Mouse (Mus musculus): ENCODE results near the gene Gnaq. TPM values are rescaled to one million over a fixed set of nuclear protein-coding genes. Genes with fewer than 3 reads are reported as not detected.
A peak's percentile ranks its signal among the peaks of the same experiment; 100 is the strongest.
"Not testable (repeated sequence)": the region's sequence is repeated elsewhere in the genome, so short reads cannot be mapped to it uniquely, and the experiment has no call there.

Gene Gnaq
- polyA plus RNA-seq, 1 experiment from 2014 or later = 15.7 TPM

DNA sequence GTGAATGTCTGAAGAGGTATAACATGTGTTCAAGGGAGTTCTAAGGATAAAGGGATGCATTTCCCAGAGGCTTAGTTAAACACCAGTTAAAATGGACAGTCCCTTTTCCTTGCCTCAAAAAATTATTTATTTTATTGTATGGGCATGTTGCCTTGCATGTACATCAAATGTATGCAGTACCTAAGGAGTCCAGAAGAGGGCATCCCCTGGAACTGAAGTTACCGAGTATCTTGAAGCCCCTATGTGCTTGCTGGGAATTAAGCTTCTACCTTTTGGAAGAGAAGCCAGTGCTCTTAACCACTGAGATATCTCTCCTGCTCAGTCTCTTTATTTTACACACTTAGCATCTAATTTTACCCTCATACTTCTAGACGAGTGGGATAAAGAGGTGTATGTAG is 127.8 kb downstream of the Gnaq start:
- Histone ChIP-seq H3K4me2 (no peak overlapping the region), H3K4me1 (replicated peaks) (peaks cover 30% of the 10 kb centered on the region), H3K9me3 (replicated peaks) (no peaks in the 10 kb centered on the region), H3K9ac (no peak overlapping the region), H3K36me3 (no peaks in the 10 kb centered on the region), H3K27ac (no peak overlapping the region), H3K27me3 (no peaks in the 10 kb centered on the region), H3K4me3 (no peak overlapping the region)
- 68% methylated on average over 2 of the region's 2 CpGs for WGBS
- no peak for ATAC-seq (replicated peaks; ENCODE audit: insufficient number of reproducible peaks, insufficient read depth, low FRiP score, low read depth)

DNA sequence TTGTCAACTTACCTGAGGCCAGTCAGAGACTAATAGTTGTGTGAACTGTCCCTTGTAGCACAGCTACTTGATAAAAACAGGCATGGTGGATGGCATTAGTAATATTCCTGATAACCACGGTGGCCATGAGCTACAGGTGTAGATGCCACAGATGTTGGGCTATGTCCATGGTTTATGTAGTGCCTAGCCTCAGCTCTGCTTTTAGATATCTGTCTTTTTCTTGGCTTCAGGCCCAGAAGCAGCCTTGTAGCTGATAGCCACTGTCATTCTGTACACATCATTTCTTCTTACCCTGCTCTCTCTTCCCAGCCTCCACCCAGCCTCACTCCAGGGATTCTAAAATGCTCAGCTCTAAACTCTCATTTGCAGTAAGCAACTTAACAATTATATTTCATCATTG is 128.3 kb downstream of the Gnaq start:
- no peak for ATAC-seq (replicated peaks; ENCODE audit: insufficient number of reproducible peaks, insufficient read depth, low FRiP score, low read depth)
- Histone ChIP-seq H3K27me3 (no peaks in the 10 kb centered on the region), H3K4me2 (no peak overlapping the region), H3K9me3 (replicated peaks) (no peaks in the 10 kb centered on the region), H3K4me3 (no peak overlapping the region), H3K36me3 (no peaks in the 10 kb centered on the region), H3K4me1 (replicated peaks) (peaks cover 30% of the 10 kb centered on the region), H3K27ac (no peak overlapping the region), H3K9ac (no peak overlapping the region)
- 26% methylated on average over 1 of the region's 1 CpGs for WGBS

DNA sequence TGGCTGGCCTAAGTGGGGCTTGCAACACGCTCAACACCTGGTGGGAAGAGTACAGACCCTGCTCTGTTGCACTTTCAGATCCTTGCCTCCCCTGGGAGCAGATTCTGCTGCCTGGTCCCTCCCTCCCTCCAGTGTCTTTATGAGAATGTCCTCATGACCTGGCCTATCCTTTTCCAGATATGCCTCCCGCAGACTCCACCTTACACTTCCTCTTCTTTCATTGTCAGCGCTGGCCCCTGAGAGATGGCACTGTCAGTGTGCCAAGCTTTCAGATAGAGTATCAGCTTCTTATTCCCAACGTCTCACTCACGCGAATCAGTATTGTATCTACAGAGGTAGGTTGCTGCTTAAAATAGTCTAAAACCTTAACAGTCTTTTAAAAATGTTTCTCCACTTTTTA is 129.0 kb downstream of the Gnaq start:
- no peak overlapping the region for H3K4me3 ChIP-seq
- WGBS = 57% methylated on average over 6 of the region's 6 CpGs
- no peak overlapping the region for H3K9ac ChIP-seq
- H3K36me3 ChIP-seq = no peaks in the 10 kb centered on the region
- ATAC-seq (replicated peaks; ENCODE audit: insufficient number of reproducible peaks, insufficient read depth, low FRiP score, low read depth) = no peak
- H3K27ac ChIP-seq = no peak overlapping the region
- H3K9me3 ChIP-seq (replicated peaks) = no peaks in the 10 kb centered on the region
- peaks cover 27% of the 10 kb centered on the region for H3K4me1 ChIP-seq (replicated peaks)
- H3K27me3 ChIP-seq = no peaks in the 10 kb centered on the region
- H3K4me2 ChIP-seq = no peak overlapping the region

DNA sequence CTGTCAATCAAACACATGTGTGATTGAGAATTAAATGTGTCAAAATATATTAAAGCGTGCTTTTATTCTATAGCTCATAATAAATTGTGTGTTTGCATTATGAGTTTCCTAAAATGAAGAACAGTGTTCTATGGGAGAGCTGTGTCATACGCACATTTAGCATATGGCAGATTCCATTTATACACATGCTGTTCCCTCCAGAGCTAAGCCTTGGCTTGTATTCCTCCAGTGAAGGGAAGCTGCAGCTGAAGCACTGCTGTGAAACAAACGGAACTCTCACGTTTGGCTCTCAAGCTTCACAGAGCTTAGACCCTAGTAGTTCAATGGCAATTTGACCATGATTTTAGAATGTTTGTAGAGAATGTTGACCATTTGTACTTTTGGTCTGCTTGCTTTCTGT is 129.7 kb downstream of the Gnaq start:
- H3K4me3 ChIP-seq = no peak overlapping the region
- no peak overlapping the region for H3K9ac ChIP-seq
- no peak overlapping the region for H3K4me2 ChIP-seq
- H3K4me1 ChIP-seq (replicated peaks) = peaks cover 24% of the 10 kb centered on the region
- H3K9me3 ChIP-seq (replicated peaks) = no peaks in the 10 kb centered on the region
- H3K36me3 ChIP-seq = no peaks in the 10 kb centered on the region
- no peak for ATAC-seq (replicated peaks; ENCODE audit: insufficient number of reproducible peaks, insufficient read depth, low FRiP score, low read depth)
- 90% methylated on average over 4 of the region's 4 CpGs for WGBS
- H3K27ac ChIP-seq = no peak overlapping the region
- no peaks in the 10 kb centered on the region for H3K27me3 ChIP-seq

DNA sequence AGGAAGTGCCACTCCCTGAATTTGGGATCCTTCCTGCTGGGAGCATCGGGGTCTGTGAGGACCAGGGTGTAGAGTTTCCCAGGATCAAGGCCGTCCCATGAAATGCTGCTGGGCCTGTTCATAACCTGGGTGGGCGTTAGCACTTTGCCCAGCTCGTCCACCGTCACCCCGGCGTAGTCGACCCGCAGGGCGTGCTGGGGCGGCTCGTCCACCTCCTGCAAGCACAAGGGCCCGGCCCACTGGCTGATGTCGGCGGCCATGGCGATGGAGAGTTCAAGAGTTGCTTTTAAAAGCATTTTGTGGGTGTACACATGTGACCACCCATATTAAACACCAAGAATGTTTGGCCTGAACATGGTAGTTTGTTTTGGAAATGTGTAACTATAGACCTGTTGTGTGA is 134.7 kb downstream of the Gnaq start:
- H3K9me3 ChIP-seq (replicated peaks); H3K36me3 ChIP-seq; H3K4me1 ChIP-seq (replicated peaks); H3K27ac ChIP-seq; ATAC-seq (replicated peaks; ENCODE audit: insufficient number of reproducible peaks, insufficient read depth, low FRiP score, low read depth); H3K9ac ChIP-seq; H3K4me3 ChIP-seq; H3K27me3 ChIP-seq; H3K4me2 ChIP-seq: not testable (repeated sequence)
- WGBS = 88% methylated on average over 9 of the region's 16 CpGs

DNA sequence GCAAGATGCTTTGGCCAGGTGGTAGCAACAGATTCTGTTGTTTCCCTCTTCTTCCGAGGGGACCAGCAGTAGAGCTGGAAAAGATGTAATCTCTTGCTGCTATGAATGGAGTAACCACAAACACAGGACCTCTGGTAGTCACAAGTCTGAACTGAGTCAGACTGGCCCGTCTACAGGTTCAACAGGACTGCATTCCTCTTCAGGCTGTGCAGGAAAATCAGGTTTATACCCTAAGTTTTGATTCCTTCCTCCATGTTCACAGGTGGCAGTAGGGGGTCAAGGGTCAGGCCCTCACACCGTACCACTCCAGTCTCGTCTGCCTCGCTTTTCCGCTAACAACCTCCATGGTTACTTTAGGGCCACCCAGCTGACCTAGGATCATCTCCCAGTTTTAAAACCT is 137.6 kb downstream of the Gnaq start:
- WGBS = 87% methylated on average over 6 of the region's 6 CpGs
- 0 out of 2 replicates have a peak, but pooled peaks cover 7% of the 10 kb centered on the region for H3K4me1 ChIP-seq (replicated peaks)
- ATAC-seq (replicated peaks; ENCODE audit: insufficient number of reproducible peaks, insufficient read depth, low FRiP score, low read depth) = no peak

DNA sequence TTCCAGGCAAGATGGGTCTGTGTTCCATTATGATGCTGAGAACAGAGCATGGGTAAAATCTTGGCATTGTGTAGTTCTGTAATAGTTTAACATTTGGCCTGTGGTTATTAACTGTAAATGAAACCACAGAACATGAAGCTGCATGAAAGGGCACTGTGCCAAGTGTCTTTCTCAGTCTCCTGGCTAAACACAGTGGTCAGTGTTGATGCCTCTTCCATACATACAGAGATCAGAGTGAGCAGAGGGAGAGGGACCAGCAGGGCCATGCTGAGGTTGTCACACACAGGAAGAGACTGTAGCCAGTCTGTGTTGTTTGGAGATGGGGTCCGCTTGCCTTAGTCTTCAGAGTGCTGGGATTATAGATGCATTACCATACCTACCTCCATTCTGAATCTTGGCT is 138.4 kb downstream of the Gnaq start:
- ATAC-seq (replicated peaks; ENCODE audit: insufficient number of reproducible peaks, insufficient read depth, low FRiP score, low read depth) = no peak

More for the DNA sequence above, 137.6 kb downstream of the Gnaq start:
- Histone ChIP-seq H3K27me3 (no peaks in the 10 kb centered on the region), H3K4me3 (no peak overlapping the region), H3K27ac (no peak overlapping the region), H3K36me3 (no peaks in the 10 kb centered on the region), H3K4me2 (no peak overlapping the region), H3K9me3 (replicated peaks) (no peaks in the 10 kb centered on the region), H3K9ac (no peak overlapping the region)

DNA sequence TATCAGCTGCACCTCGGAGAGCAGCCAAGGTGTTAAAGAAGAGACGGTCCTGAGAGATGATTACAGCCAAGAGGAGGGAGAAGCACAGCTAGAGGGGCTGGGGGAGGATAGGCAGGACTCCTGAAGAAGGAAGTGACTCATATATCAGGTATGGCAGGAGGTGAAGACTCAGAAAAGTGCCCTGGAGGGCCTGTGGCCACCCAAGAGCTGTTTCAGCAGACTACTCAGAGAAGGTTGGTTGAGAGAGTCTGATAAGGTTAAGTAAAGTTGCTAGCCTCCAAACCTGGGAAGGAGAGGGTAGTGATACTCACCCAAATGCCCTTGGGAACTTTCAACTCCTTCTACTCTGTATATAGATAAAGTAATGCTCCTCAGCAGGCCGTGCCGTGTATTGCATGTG is 140.4 kb downstream of the Gnaq start:
- no peaks in the 10 kb centered on the region for H3K27me3 ChIP-seq
- ATAC-seq (replicated peaks; ENCODE audit: insufficient number of reproducible peaks, insufficient read depth, low FRiP score, low read depth) = no peak
- H3K27ac ChIP-seq = no peak overlapping the region
- no peaks in the 10 kb centered on the region for H3K9me3 ChIP-seq (replicated peaks)
- H3K9ac ChIP-seq = no peak overlapping the region
- H3K4me2 ChIP-seq = no peak overlapping the region
- no peaks in the 10 kb centered on the region for H3K36me3 ChIP-seq
- 55% methylated on average over 4 of the region's 4 CpGs for WGBS
- H3K4me3 ChIP-seq = no peak overlapping the region
- 0 out of 2 replicates have a peak, but pooled peaks cover 7% of the 10 kb centered on the region for H3K4me1 ChIP-seq (replicated peaks)

More for the DNA sequence above, 138.4 kb downstream of the Gnaq start:
- Histone ChIP-seq H3K9ac (no peak overlapping the region), H3K4me2 (no peak overlapping the region), H3K4me3 (no peak overlapping the region), H3K9me3 (replicated peaks) (no peaks in the 10 kb centered on the region), H3K36me3 (no peaks in the 10 kb centered on the region), H3K27ac (no peak overlapping the region), H3K27me3 (no peaks in the 10 kb centered on the region), H3K4me1 (replicated peaks) (0 out of 2 replicates have a peak, but pooled peaks cover 7% of the 10 kb centered on the region)
- 74% methylated on average over 1 of the region's 1 CpGs for WGBS

DNA sequence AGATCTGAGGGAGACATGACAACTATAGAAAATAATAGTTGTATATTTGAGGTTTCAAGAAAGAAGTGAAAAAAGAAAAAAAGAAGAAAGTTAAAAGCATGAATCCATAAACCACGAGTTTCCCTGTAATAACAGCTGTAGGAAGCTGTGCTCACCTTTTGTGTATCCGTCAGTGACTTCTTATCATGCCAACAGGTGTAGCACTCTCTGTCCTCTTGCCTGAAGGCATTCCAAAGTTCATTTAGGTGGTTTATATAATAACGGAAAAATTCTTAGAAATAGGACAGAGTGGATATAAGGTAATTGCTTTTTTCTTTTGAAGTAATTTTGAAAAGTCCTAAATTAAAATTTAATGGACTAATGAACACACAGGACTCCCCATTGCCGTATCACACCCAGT is 147.6 kb downstream of the Gnaq start:
- WGBS = 86% methylated on average over 4 of the region's 4 CpGs
- Histone ChIP-seq H3K9ac (no peak overlapping the region), H3K27me3 (no peaks in the 10 kb centered on the region), H3K36me3 (no peaks in the 10 kb centered on the region), H3K4me1 (replicated peaks) (peaks cover 20% of the 10 kb centered on the region), H3K4me2 (no peak overlapping the region), H3K9me3 (replicated peaks) (no peaks in the 10 kb centered on the region), H3K27ac (no peak overlapping the region), H3K4me3 (no peak overlapping the region)
- ATAC-seq (replicated peaks; ENCODE audit: insufficient number of reproducible peaks, insufficient read depth, low FRiP score, low read depth) = no peak

DNA sequence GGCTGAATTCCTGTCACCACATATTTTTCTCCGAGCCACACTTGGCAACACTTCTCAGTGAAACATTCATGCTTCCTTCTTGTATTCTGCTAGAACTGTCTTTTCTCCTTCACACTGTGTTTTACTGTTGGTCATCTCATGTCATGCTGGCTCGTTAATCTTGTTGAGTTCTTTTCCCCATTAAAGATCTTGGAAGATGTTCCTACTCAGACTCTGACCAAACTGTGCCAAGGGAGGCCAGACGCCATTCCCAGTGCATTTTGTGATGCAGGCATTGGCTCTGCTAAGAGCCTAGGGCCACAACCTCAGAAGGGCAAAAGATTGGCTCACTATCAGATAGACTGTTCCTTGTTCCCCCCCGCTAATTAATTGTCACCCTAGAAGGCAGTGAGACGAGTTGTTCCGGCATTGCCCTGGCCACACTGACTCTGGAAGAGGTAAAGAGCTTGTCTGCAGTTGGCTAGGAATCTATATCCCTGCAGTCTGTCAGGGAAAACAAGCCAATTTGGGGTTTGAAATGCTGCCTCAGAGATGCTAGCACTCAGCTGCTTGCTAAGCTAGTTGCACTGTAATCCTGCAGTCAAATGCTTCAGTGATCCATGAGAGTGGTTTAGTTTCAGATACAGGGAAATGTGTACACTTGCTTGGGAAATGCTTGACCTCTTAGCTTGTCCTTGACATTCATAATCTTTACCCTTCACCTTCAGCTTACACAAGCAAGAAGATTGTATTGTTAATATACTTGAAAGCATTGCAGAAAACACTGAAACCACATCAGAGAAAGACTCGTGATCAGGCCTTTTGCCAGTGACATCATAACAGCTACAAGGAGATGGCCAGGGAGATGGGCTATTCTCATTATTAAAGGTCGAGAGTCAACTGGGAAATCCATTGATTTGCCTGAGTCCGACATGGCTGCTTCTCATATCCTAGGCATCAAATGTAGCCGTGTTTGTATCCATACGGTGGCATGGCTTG is 152.7 kb downstream of the Gnaq start:
- H3K9me3 ChIP-seq (replicated peaks) = no peaks in the 10 kb centered on the region
- H3K36me3 ChIP-seq = no peaks in the 10 kb centered on the region
- no peak overlapping the region for H3K4me3 ChIP-seq
- peaks cover 40% of the 10 kb centered on the region for H3K4me1 ChIP-seq (replicated peaks)
- H3K27ac ChIP-seq = peak overlapping the region; percentile 24
- no peak overlapping the region for H3K9ac ChIP-seq
- WGBS = 62% methylated on average over 11 of the region's 11 CpGs
- no peaks in the 10 kb centered on the region for H3K27me3 ChIP-seq
- H3K4me2 ChIP-seq = no peak overlapping the region
- ATAC-seq (replicated peaks; ENCODE audit: insufficient number of reproducible peaks, insufficient read depth, low FRiP score, low read depth) = no peak

DNA sequence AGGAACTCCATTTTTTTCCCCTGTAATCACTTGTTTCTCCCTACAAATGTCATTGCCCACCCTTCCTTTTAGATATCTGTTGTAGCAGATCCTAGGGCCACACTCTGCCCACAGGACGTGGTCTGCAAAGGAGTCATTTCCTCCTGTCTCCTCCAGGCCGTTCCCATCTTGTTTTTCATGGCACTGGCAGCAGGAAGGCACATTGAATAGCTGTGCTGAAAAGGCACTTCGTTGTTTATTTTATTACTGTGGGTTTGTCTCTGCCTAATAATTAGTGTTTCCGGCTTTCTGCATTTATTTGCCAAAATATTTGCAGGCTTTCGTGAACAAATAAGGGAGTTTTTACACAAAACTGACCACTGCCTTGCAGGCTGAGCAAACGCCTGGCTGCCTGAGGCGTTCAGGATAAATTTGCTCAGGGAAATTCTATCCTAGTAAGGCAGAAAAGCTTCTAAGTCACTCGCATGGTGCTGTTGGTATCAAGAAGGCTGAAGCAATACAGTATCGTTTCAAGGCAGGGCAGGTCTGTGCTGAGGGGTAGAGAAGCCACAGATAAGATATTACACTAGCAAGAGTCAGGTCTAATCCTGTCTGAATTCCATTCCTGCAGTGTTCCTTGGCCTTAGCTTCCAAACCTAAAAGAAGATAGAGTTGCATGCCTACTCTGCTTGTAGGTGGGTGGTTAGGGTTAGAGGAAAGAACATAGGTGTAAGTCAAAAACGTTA is 154.0 kb downstream of the Gnaq start:
- Histone ChIP-seq H3K9me3 (replicated peaks) (no peaks in the 10 kb centered on the region), H3K27ac (peak overlapping the region; percentile 60), H3K27me3 (no peaks in the 10 kb centered on the region), H3K4me1 (replicated peaks) (peaks cover 40% of the 10 kb centered on the region), H3K4me2 (no peak overlapping the region), H3K4me3 (no peak overlapping the region), H3K9ac (no peak overlapping the region), H3K36me3 (no peaks in the 10 kb centered on the region)
- ATAC-seq (replicated peaks; ENCODE audit: insufficient number of reproducible peaks, insufficient read depth, low FRiP score, low read depth) = no peak; the same call in 1 of the 2 replicates
- 35% methylated on average over 10 of the region's 10 CpGs for WGBS
